Mouse (Mus musculus): ENCODE results near the gene Gm4969. TPM values are rescaled to one million over a fixed set of nuclear protein-coding genes. Genes with fewer than 3 reads are reported as not detected.

Gm4969 gene
- polyA plus RNA-seq, 1 experiment, result not detected

DNA sequence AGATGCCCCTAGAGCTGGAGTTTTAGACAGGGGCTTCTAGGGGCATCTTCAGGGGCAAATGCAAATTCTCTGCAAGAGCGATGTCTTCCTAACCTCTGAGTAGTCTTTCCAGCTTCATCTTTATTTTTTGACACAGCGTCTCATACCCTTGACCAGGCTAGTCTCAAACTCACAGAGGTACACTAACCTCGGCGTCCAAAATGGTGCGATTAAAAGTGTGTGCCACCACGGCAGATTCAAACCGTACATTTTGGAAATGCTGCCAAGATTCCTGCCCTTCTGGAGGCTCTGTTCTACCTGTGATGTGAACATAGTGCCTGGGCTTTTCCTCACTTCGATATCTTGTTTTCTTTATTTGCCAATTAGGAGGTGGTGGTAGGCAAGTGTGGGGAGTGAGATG lies 915 bp upstream of the Gm4969 start:
- peaks cover 14% of the 10 kb centered on the region for H3K79me3 ChIP-seq (ENCODE audit: low read depth)
- no peaks in the 10 kb centered on the region for H3K36me3 ChIP-seq (ENCODE audit: control insufficient read depth, insufficient read depth)
- no peak for TF ChIP-seq CTCF (IDR thresholded peaks at IDR 0.05; ENCODE audit: control insufficient read depth, insufficient read depth, insufficient read length)
- TF ChIP-seq MAX (IDR thresholded peaks at IDR 0.05), result no peak
- TF ChIP-seq FOSL1 (IDR thresholded peaks at IDR 0.05; ENCODE audit: insufficient read depth, low read length, poor library complexity, severe bottlenecking), result no peak
- no peak for TF ChIP-seq MYOD1 (IDR thresholded peaks at IDR 0.05; ENCODE audit: control insufficient read depth, insufficient read length, low read depth)
- no peak for TF ChIP-seq USF1 (IDR thresholded peaks at IDR 0.05; ENCODE audit: low read depth)
- no peak for TF ChIP-seq CEBPB (IDR thresholded peaks at IDR 0.05; ENCODE audit: low read depth)
- TF ChIP-seq MYOG (IDR thresholded peaks at IDR 0.05; ENCODE audit: control insufficient read depth, extremely low read depth, insufficient read length), result no peak
- no peak overlapping the region for H3ac ChIP-seq (ENCODE audit: control insufficient read depth, insufficient read length, low read depth)
- no peak overlapping the region for H3K4me3 ChIP-seq (ENCODE audit: insufficient read depth, poor library complexity, severe bottlenecking)
- H3K79me2 ChIP-seq (ENCODE audit: control insufficient read depth, insufficient read depth), result peaks cover 40% of the 10 kb centered on the region
- no peaks in the 10 kb centered on the region for H3K27me3 ChIP-seq (ENCODE audit: control insufficient read depth, insufficient read depth, insufficient read length)

DNA sequence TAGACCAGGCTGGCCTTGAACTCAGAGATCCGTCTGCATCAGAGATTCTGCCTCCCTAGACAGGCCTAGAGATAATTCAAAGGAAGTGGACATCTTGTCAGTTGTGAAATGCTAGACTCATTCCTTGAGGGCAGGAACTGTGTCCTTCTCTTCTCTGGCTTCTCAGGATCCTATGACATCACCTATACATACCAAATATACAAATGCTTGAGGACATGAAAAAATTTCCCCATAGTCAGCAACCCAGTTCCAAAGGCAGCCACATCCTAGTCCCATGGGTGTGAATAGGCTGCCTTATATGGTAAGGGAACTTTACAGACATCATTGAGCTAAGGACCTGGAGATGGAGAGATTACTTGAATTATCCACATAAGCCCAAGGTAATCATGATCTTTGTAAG lies 8.6 kb downstream of the Gm4969 start:
- Histone ChIP-seq H3K4me3 (ENCODE audit: insufficient read depth, poor library complexity, severe bottlenecking) (no peak overlapping the region), H3K27me3 (ENCODE audit: control insufficient read depth, insufficient read depth, insufficient read length) (peaks cover 17% of the 10 kb centered on the region), H3K79me2 (ENCODE audit: control insufficient read depth, insufficient read depth) (no peaks in the 10 kb centered on the region), H3K79me3 (ENCODE audit: low read depth) (no peaks in the 10 kb centered on the region), H3ac (ENCODE audit: control insufficient read depth, insufficient read length, low read depth) (no peak overlapping the region), H3K36me3 (ENCODE audit: control insufficient read depth, insufficient read depth) (no peaks in the 10 kb centered on the region)
- TF ChIP-seq MYOD1 (IDR thresholded peaks at IDR 0.05; ENCODE audit: control insufficient read depth, insufficient read length, low read depth), result no peak
- no peak for TF ChIP-seq CEBPB (IDR thresholded peaks at IDR 0.05; ENCODE audit: low read depth)
- no peak for TF ChIP-seq MAX (IDR thresholded peaks at IDR 0.05)
- no peak for TF ChIP-seq MYOG (IDR thresholded peaks at IDR 0.05; ENCODE audit: control insufficient read depth, extremely low read depth, insufficient read length)
- no peak for TF ChIP-seq USF1 (IDR thresholded peaks at IDR 0.05; ENCODE audit: low read depth)
- TF ChIP-seq CTCF (IDR thresholded peaks at IDR 0.05; ENCODE audit: control insufficient read depth, insufficient read depth, insufficient read length), result no peak
- TF ChIP-seq FOSL1 (IDR thresholded peaks at IDR 0.05; ENCODE audit: insufficient read depth, low read length, poor library complexity, severe bottlenecking), result no peak

DNA sequence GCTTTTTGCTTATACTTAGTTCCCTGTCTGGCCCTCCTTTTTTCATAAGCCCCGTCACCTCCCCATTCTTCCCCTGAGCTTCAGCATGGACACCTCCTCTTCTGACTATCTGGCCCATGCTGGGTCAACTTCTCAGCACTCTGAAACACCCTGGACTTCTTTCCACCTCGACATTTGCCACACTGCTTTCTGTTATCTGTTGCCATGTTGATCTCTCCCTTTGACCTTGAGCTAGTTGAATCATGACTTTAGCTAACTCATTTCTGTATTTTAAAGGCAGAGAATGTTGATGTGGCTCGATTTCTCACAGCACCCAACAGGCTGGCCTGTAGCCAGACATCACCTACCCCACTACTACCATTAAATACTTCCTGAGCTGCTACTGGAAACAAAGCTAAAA lies 10.7 kb downstream of the Gm4969 start:
- TF ChIP-seq MAX (IDR thresholded peaks at IDR 0.05), result no peak
- no peak for TF ChIP-seq CEBPB (IDR thresholded peaks at IDR 0.05; ENCODE audit: low read depth)
- no peak for TF ChIP-seq CTCF (IDR thresholded peaks at IDR 0.05; ENCODE audit: control insufficient read depth, insufficient read depth, insufficient read length)
- no peak for TF ChIP-seq USF1 (IDR thresholded peaks at IDR 0.05; ENCODE audit: low read depth)
- TF ChIP-seq MYOG (IDR thresholded peaks at IDR 0.05; ENCODE audit: control insufficient read depth, extremely low read depth, insufficient read length), result no peak
- no peak for TF ChIP-seq FOSL1 (IDR thresholded peaks at IDR 0.05; ENCODE audit: insufficient read depth, low read length, poor library complexity, severe bottlenecking)
- no peak for TF ChIP-seq MYOD1 (IDR thresholded peaks at IDR 0.05; ENCODE audit: control insufficient read depth, insufficient read length, low read depth)
- Histone ChIP-seq H3K79me3 (ENCODE audit: low read depth) (no peaks in the 10 kb centered on the region), H3ac (ENCODE audit: control insufficient read depth, insufficient read length, low read depth) (no peak overlapping the region), H3K36me3 (ENCODE audit: control insufficient read depth, insufficient read depth) (no peaks in the 10 kb centered on the region), H3K27me3 (ENCODE audit: control insufficient read depth, insufficient read depth, insufficient read length) (peaks cover 15% of the 10 kb centered on the region), H3K79me2 (ENCODE audit: control insufficient read depth, insufficient read depth) (no peaks in the 10 kb centered on the region), H3K4me3 (ENCODE audit: insufficient read depth, poor library complexity, severe bottlenecking) (no peak overlapping the region)

DNA sequence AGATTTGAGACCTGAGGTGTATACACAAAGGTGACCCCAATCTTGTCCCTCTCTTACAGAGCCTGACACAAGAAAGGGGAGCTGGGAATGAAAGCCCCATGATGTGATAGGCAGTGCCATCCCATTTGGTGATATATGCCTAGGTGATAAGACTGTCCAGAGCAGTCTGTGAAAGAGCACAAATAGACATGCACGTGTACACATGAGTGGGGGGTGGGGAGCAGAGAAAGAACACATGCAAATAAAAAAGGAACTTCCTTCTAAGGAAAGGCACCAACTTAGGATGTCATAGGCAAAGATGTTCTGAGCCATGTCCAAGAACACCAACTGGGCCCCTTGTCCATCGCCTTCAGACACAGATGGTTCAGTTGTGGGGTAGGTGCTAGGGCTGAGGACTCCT lies 13.7 kb downstream of the Gm4969 start:
- H3K4me3 ChIP-seq (ENCODE audit: insufficient read depth, poor library complexity, severe bottlenecking), result no peak overlapping the region
- H3K79me2 ChIP-seq (ENCODE audit: control insufficient read depth, insufficient read depth), result no peaks in the 10 kb centered on the region
- TF ChIP-seq MAX (IDR thresholded peaks at IDR 0.05) (no peak), USF1 (IDR thresholded peaks at IDR 0.05; ENCODE audit: low read depth) (no peak), CTCF (IDR thresholded peaks at IDR 0.05; ENCODE audit: control insufficient read depth, insufficient read depth, insufficient read length) (no peak), MYOG (IDR thresholded peaks at IDR 0.05; ENCODE audit: control insufficient read depth, extremely low read depth, insufficient read length) (no peak), CEBPB (IDR thresholded peaks at IDR 0.05; ENCODE audit: low read depth) (no peak), MYOD1 (IDR thresholded peaks at IDR 0.05; ENCODE audit: control insufficient read depth, insufficient read length, low read depth) (no peak)

DNA sequence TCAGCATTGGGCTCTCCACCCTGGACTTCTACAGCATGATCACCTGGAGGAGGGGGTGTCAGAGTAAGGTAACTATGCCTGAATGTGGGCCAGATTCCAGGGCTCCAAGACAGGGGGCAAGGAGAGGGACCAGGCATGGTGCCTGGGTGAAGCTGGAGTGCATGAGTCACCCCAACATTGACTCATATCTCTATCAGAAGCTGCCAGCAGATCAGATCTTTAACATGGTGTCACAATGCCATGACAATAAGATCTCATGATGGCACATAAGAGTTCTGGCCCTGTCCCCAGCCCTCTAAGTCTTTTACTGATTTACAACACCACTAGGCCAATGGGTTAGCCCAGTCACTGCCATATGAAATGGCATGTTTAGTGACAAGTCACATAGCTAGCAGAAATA lies 14.4 kb downstream of the Gm4969 start:
- Histone ChIP-seq H3K36me3 (ENCODE audit: control insufficient read depth, insufficient read depth) (no peaks in the 10 kb centered on the region), H3K79me3 (ENCODE audit: low read depth) (no peaks in the 10 kb centered on the region), H3K79me2 (ENCODE audit: control insufficient read depth, insufficient read depth) (no peaks in the 10 kb centered on the region), H3K27me3 (ENCODE audit: control insufficient read depth, insufficient read depth, insufficient read length) (peaks cover 14% of the 10 kb centered on the region), H3ac (ENCODE audit: control insufficient read depth, insufficient read length, low read depth) (no peak overlapping the region), H3K4me3 (ENCODE audit: insufficient read depth, poor library complexity, severe bottlenecking) (no peak overlapping the region)
- TF ChIP-seq MYOG (IDR thresholded peaks at IDR 0.05; ENCODE audit: control insufficient read depth, extremely low read depth, insufficient read length) (no peak), CTCF (IDR thresholded peaks at IDR 0.05; ENCODE audit: control insufficient read depth, insufficient read depth, insufficient read length) (no peak), FOSL1 (IDR thresholded peaks at IDR 0.05; ENCODE audit: insufficient read depth, low read length, poor library complexity, severe bottlenecking) (no peak), CEBPB (IDR thresholded peaks at IDR 0.05; ENCODE audit: low read depth) (no peak), MYOD1 (IDR thresholded peaks at IDR 0.05; ENCODE audit: control insufficient read depth, insufficient read length, low read depth) (no peak), USF1 (IDR thresholded peaks at IDR 0.05; ENCODE audit: low read depth) (no peak), MAX (IDR thresholded peaks at IDR 0.05) (no peak)

More for the DNA sequence above, 13.7 kb downstream of the Gm4969 start:
- Histone ChIP-seq H3K36me3 (ENCODE audit: control insufficient read depth, insufficient read depth) (no peaks in the 10 kb centered on the region), H3K27me3 (ENCODE audit: control insufficient read depth, insufficient read depth, insufficient read length) (peaks cover 14% of the 10 kb centered on the region), H3ac (ENCODE audit: control insufficient read depth, insufficient read length, low read depth) (no peak overlapping the region), H3K79me3 (ENCODE audit: low read depth) (no peaks in the 10 kb centered on the region)

DNA sequence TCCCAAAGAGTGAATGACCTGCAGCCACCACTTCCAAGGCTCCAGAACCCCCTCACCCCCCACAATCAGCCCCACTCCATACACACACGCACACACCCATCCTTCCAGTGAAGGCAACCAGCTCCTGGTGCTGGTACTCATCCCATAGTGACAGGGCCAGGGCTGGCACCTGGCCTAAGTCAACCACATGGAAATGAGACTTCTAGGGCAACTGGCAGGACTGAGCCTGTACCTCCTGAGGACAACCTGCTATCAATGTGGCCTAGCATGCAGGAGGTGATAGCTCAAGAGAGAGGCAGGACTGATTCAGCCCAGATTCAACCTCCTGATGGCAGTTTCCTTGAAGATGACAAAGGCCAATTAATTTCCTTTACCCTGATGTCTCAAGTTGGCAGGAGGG lies 17.9 kb downstream of the Gm4969 start:
- Histone ChIP-seq H3K36me3 (ENCODE audit: control insufficient read depth, insufficient read depth) (no peaks in the 10 kb centered on the region), H3K27me3 (ENCODE audit: control insufficient read depth, insufficient read depth, insufficient read length) (peaks cover 4% of the 10 kb centered on the region), H3ac (ENCODE audit: control insufficient read depth, insufficient read length, low read depth) (no peak overlapping the region), H3K4me3 (ENCODE audit: insufficient read depth, poor library complexity, severe bottlenecking) (no peak overlapping the region), H3K79me3 (ENCODE audit: low read depth) (no peaks in the 10 kb centered on the region), H3K79me2 (ENCODE audit: control insufficient read depth, insufficient read depth) (no peaks in the 10 kb centered on the region)
- TF ChIP-seq MAX (IDR thresholded peaks at IDR 0.05) (no peak), CTCF (IDR thresholded peaks at IDR 0.05; ENCODE audit: control insufficient read depth, insufficient read depth, insufficient read length) (no peak), MYOD1 (IDR thresholded peaks at IDR 0.05; ENCODE audit: control insufficient read depth, insufficient read length, low read depth) (no peak)

All from C2C12 (cell line).